Mouse (Mus musculus) liver, adult 2 months (tissue): ENCODE data around the gene Slc39a8. TPM values are rescaled to one million over a fixed set of nuclear protein-coding genes. Genes with fewer than 3 reads are reported as not detected.

Experiments
- DNase-seq: peaks from one replicate; pipeline ENCODE4 v3.0.0-alpha.2; 2011; ENCODE audit warnings: low read depth, low spot score; ENCODE audit errors: extremely low read depth
- H3K27ac ChIP-seq: fragments of 200-500 bp; replicated peaks from 2 replicates; pipeline ENCODE4 v1.5.1; 2012; ENCODE audit warnings: low read depth, mild to moderate bottlenecking, control low read depth, inconsistent platforms, low read length; ENCODE audit not compliant: insufficient read depth
- H3K27me3 ChIP-seq: fragments of 200-500 bp; 2 replicates; pipeline ENCODE4 v1.6.1; 2012; ENCODE audit warnings: mild to moderate bottlenecking, moderate library complexity, low read length, inconsistent platforms; ENCODE audit not compliant: control insufficient read depth, insufficient read depth
- H3K36me3 ChIP-seq: fragments of 200-500 bp; 2 replicates; pipeline ENCODE4 v1.6.1; 2012; ENCODE audit warnings: low read length, inconsistent platforms; ENCODE audit not compliant: control insufficient read depth, insufficient read depth
- H3K4me1 ChIP-seq: fragments of 200-500 bp; 2 replicates; pipeline ENCODE4 v1.6.1; 2011; ENCODE audit warnings: low read length; ENCODE audit not compliant: control insufficient read depth, insufficient read depth
- H3K4me3 ChIP-seq: fragments of 200-500 bp; 2 replicates; pipeline ENCODE4 v1.5.1; 2011; ENCODE audit warnings: low read depth, mild to moderate bottlenecking, control low read depth, low read length, moderate library complexity; ENCODE audit not compliant: insufficient read depth
- H3K79me2 ChIP-seq: fragments of 200-500 bp; 2 replicates; pipeline ENCODE4 v1.6.1; 2012; ENCODE audit warnings: inconsistent platforms, mild to moderate bottlenecking, low read length, moderate library complexity; ENCODE audit not compliant: control insufficient read depth, insufficient read depth
- H3K9ac ChIP-seq: fragments of 200-500 bp; 2 replicates; pipeline ENCODE4 v1.6.1; 2012; ENCODE audit warnings: low read depth, mild to moderate bottlenecking, control low read depth, inconsistent platforms, low read length
- CTCF ChIP-seq: fragments of 200-500 bp; IDR thresholded peaks from 2 replicates; pipeline ENCODE4 v1.5.1; 2011; ENCODE audit warnings: low read depth, low read length, control low read depth
- POLR2A ChIP-seq: fragments of 200-500 bp; IDR thresholded peaks from 2 replicates; pipeline ENCODE4 v1.6.1; 2011; ENCODE audit warnings: low read length, control low read depth; ENCODE audit not compliant: insufficient read depth; ENCODE audit errors: extremely low read depth
- WGBS: fragments of 180-500 bp; shearing (Covaris S2); methylation state at CpG from one replicate; pipeline ENCODE4 v1.1.7; 2018; 5-methylcytosine and 5-hydroxymethylcytosine counted together
- polyA plus RNA-seq: library from polyadenylated mRNA; depleted of rRNA; stranded (reverse); fragments of >200 nt; gene quantifications from 2 replicates; pipeline ENCODE4 v1.2.3, GENCODE M21; 2012
- total RNA-seq: library from RNA; depleted of rRNA; stranded (reverse); fragments of >200 nt; gene quantifications from 2 replicates; pipeline ENCODE4 v1.2.3, GENCODE M21; 2014

Gene Slc39a8
- total and polyA plus RNA-seq, 2 experiments = 14.0 to 30.0 TPM

GRCm38 (mm10) chr3:135905729-135906128 is 80.7 kb downstream of the Slc39a8 start:
- H3K79me2 ChIP-seq = no peaks in the 10 kb centered on the region
- no peak overlapping the region for H3K4me3 ChIP-seq
- no peaks in the 10 kb centered on the region for H3K4me1 ChIP-seq
- 100% methylated on average over 1 of the region's 1 CpGs for WGBS
- H3K9ac ChIP-seq = no peak overlapping the region
- H3K27me3 ChIP-seq = no peaks in the 10 kb centered on the region
- H3K27ac ChIP-seq = no peak overlapping the region
- no peak for DNase-seq
- H3K36me3 ChIP-seq = no peaks in the 10 kb centered on the region
- TF ChIP-seq CTCF (no peak), POLR2A (no peak)

GRCm38 (mm10) chr3:135907028-135907427 is 81.9 kb downstream of the Slc39a8 start:
- DNase-seq = peak; percentile 34
- 48% methylated on average over 3 of the region's 3 CpGs for WGBS
- no peak overlapping the region for H3K4me3 ChIP-seq
- H3K79me2 ChIP-seq = no peaks in the 10 kb centered on the region
- no peaks in the 10 kb centered on the region for H3K4me1 ChIP-seq
- no peaks in the 10 kb centered on the region for H3K27me3 ChIP-seq
- TF ChIP-seq POLR2A = no peak
- no peak for TF ChIP-seq CTCF
- H3K9ac ChIP-seq = no peak overlapping the region
- no peak overlapping the region for H3K27ac ChIP-seq
- H3K36me3 ChIP-seq = no peaks in the 10 kb centered on the region

- Histone ChIP-seq H3K4me3 (no peak overlapping the region), H3K36me3 (no peaks in the 10 kb centered on the region), H3K4me1 (no peaks in the 10 kb centered on the region), H3K79me2 (no peaks in the 10 kb centered on the region), H3K27me3 (no peaks in the 10 kb centered on the region), H3K27ac (no peak overlapping the region), H3K9ac (no peak overlapping the region)
- no peak for DNase-seq
- WGBS = 92% methylated on average over 4 of the region's 4 CpGs
- TF ChIP-seq CTCF (no peak), POLR2A (no peak)
Measured at GRCm38 (mm10) chr3:135915941-135916340, 90.9 kb downstream of the Slc39a8 start.

- no peaks in the 10 kb centered on the region for H3K36me3 ChIP-seq
- H3K9ac ChIP-seq = no peak overlapping the region
- DNase-seq = no peak
- no peak overlapping the region for H3K4me3 ChIP-seq
- no peaks in the 10 kb centered on the region for H3K4me1 ChIP-seq
- H3K27ac ChIP-seq = no peak overlapping the region
- WGBS = 86% methylated on average over 5 of the region's 5 CpGs
- no peak for TF ChIP-seq CTCF
- TF ChIP-seq POLR2A = no peak
- no peaks in the 10 kb centered on the region for H3K79me2 ChIP-seq
- no peaks in the 10 kb centered on the region for H3K27me3 ChIP-seq
Measured at GRCm38 (mm10) chr3:135918566-135919180, 93.6 kb downstream of the Slc39a8 start.

- Histone ChIP-seq H3K36me3 (no peaks in the 10 kb centered on the region), H3K27me3 (no peaks in the 10 kb centered on the region), H3K27ac (no peak overlapping the region), H3K4me3 (no peak overlapping the region), H3K9ac (no peak overlapping the region), H3K4me1 (no peaks in the 10 kb centered on the region), H3K79me2 (no peaks in the 10 kb centered on the region)
- DNase-seq = no peak
- TF ChIP-seq POLR2A (no peak), CTCF (no peak)
- 73% methylated on average over 4 of the region's 4 CpGs for WGBS
Measured at GRCm38 (mm10) chr3:135919305-135919704, 94.2 kb downstream of the Slc39a8 start.

- H3K36me3 ChIP-seq = no peaks in the 10 kb centered on the region
Measured at GRCm38 (mm10) chr3:135926729-135927128, 101.7 kb downstream of the Slc39a8 start.

More at GRCm38 (mm10) chr3:135926729-135927128, 101.7 kb downstream of the Slc39a8 start:
- DNase-seq = peak; percentile 6
- Histone ChIP-seq H3K79me2 (no peaks in the 10 kb centered on the region), H3K27me3 (no peaks in the 10 kb centered on the region), H3K4me1 (peaks cover 4% of the 10 kb centered on the region), H3K4me3 (no peak overlapping the region), H3K9ac (no peak overlapping the region), H3K27ac (no peak overlapping the region)
- 20% methylated on average over 1 of the region's 1 CpGs for WGBS
- TF ChIP-seq CTCF (no peak), POLR2A (no peak)
